Mouse (Mus musculus) forebrain, postnatal 0 days (tissue): ENCODE data around the gene Samd13. TPM values are rescaled to one million over a fixed set of nuclear protein-coding genes. Genes with fewer than 3 reads are reported as not detected.

ENCODE experiments used
- ATAC-seq: fragments of 200-750 bp; cut with Nextera tagmentation; 2 replicates; pipeline ENCODE4 v1.8.0; 2017; ENCODE audit warnings: mild to moderate bottlenecking, moderate library complexity
- DNase-seq: peaks from one replicate; pipeline ENCODE4 v3.0.0-alpha.2; 2015
- H3K27ac ChIP-seq: fragments of 300-500 bp; sonication (generic); 2 replicates; pipeline ENCODE4 v1.5.1; 2014; ENCODE audit warnings: low read depth, mild to moderate bottlenecking, antibody characterized with exemption, low read length, moderate library complexity, mixed read lengths
- H3K27me3 ChIP-seq: fragments of 300-500 bp; sonication (generic); 2 replicates; pipeline ENCODE4 v1.6.1; 2014; ENCODE audit warnings: mild to moderate bottlenecking, low read length, mixed read lengths; ENCODE audit not compliant: insufficient read depth
- H3K36me3 ChIP-seq: fragments of 300-500 bp; sonication (generic); 2 replicates; pipeline ENCODE4 v1.6.1; 2014; ENCODE audit warnings: mild to moderate bottlenecking, moderate library complexity; ENCODE audit not compliant: insufficient read depth
- H3K4me1 ChIP-seq: fragments of 300-500 bp; sonication (generic); 2 replicates; pipeline ENCODE4 v1.6.1; 2014; ENCODE audit warnings: antibody characterized with exemption; ENCODE audit not compliant: insufficient read depth
- H3K4me2 ChIP-seq: fragments of 300-500 bp; sonication (generic); 2 replicates; pipeline ENCODE4 v1.6.1; 2014; ENCODE audit warnings: low read depth, mild to moderate bottlenecking, moderate library complexity
- H3K4me3 ChIP-seq: fragments of 300-500 bp; sonication (generic); 2 replicates; pipeline ENCODE4 v1.5.1; 2014; ENCODE audit warnings: low read depth, low read length, mixed read lengths
- H3K9ac ChIP-seq: fragments of 300-500 bp; sonication (generic); 2 replicates; pipeline ENCODE4 v1.6.1; 2014; ENCODE audit warnings: mild to moderate bottlenecking
- H3K9me3 ChIP-seq: fragments of 300-500 bp; sonication (generic); 2 replicates; pipeline ENCODE4 v1.6.1; 2016; ENCODE audit warnings: low read length
- CTCF ChIP-seq: sonication (generic); IDR thresholded peaks from 2 replicates; pipeline ENCODE4 v1.5.1; 2016; ENCODE audit warnings: antibody characterized with exemption, control low read depth, low read depth
- WGBS: fragments of 180-500 bp; shearing (Covaris S2); extraction: QIAGEN DNeasy Blood & Tissue Kit; methylation state at CpG from one replicate; pipeline ENCODE4 v1.1.7; 2014; 5-methylcytosine and 5-hydroxymethylcytosine counted together
- polyA plus RNA-seq: library from polyadenylated mRNA; unstranded; fragments of >200 nt; fragmentation: Nextera tagmentation; extraction: Ambion mirVana; gene quantifications from 2 replicates; pipeline ENCODE4 v1.2.1, GENCODE M21; 2015
- total RNA-seq: library from RNA; depleted of rRNA; stranded (reverse); fragments of >200 nt; gene quantifications from 2 replicates; pipeline ENCODE4 v1.2.3, GENCODE M21; 2014; rRNA removed

Gene Samd13
- total RNA-seq (0.33 TPM in 1 of 2 replicates, not detected in the other), polyA plus RNA-seq (0.14 and 0.57 TPM in 2 replicates)

DNA sequence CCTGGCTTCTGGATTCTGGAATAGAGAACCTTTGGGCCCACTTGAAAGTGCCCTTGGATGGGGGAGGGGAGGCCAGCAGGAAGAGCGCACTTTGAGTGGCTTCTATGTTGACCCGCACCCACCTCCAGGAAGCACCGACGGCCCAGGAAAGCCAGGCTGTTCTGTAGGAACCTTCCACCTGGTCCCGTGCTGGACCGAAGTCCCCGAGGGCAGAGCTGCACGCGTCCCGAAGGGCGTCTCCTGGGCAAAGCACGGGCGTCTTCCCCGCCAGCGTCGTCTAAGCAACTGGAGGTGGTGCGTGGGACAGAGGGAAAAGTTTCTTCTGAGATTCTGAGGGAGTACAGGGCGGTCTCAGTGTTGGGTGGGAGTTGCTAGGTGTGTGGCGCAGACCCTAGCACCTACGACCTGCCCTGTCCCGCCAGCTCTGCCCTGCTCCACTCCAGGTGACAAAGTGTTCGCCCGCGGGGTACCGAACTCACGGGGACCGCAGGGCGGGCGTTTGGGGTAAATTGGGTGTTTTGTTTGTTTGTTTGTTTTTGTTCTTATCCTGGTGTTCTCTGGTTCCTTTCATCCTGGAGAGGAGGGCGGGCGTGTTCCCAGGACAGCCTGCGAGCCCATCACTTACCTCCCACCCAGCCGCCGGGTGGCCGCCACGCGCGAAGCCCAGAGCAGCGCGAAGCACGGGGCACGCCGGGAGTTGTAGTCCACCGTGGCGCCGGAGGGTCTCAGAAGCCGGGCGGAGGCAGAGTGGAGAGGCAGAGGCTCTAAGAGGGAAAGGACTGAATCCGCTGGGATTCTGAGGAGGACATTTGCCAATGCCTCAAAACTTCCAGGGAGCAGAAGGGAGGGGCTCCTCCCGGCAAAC, at the start of gene Samd13:
TSS of gene Samd13 (minus strand) at position 782 of the 865 bp plus-strand sequence.
- H3K4me1 ChIP-seq, result peaks cover 18% of the 10 kb centered on the region
- 6% methylated on average over 50 of the region's 50 CpGs for WGBS
- no peaks in the 10 kb centered on the region for H3K27me3 ChIP-seq
- peak within 1 kb of the TSS; percentile 38 for H3K4me3 ChIP-seq
- TF ChIP-seq CTCF, result peak; percentile 17; the same call in 1 of the 2 replicates
- DNase-seq, result peak; percentile 68
- peak; percentile 94 for ATAC-seq
- H3K9me3 ChIP-seq, result no peaks in the 10 kb centered on the region
- no peaks in the 10 kb centered on the region for H3K36me3 ChIP-seq
- H3K27ac ChIP-seq, result no peak within 1 kb of the TSS
- peak within 1 kb of the TSS; percentile 41 for H3K9ac ChIP-seq
- peak within 1 kb of the TSS; percentile 75 for H3K4me2 ChIP-seq

DNA sequence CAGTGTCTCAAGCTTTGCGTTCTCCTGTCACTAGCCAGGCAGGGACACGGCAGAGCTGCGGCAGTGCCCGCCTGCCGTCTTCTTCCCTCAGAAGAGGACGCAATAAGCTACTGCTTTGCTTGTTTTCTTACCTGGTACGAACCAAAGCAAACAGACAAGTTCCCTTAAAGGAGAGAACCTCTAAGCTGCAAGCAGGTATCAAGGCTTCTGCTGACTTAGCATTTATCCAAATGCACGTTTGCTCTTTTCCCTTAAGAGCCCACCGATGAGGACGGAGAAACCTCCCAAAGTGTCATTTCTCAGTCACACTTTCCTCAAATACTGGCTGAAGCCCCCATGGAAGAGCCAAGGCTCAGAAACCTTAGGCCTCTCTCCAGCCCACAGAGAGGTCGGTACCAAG, 46.1 kb upstream of the Samd13 start:
- Histone ChIP-seq H3K4me1 (no peaks in the 10 kb centered on the region), H3K9me3 (no peaks in the 10 kb centered on the region), H3K36me3 (peaks cover 64% of the 10 kb centered on the region), H3K27ac (no peak overlapping the region), H3K4me3 (no peak overlapping the region), H3K27me3 (no peaks in the 10 kb centered on the region), H3K4me2 (no peak overlapping the region), H3K9ac (no peak overlapping the region)
- TF ChIP-seq CTCF, result no peak
- no peak for ATAC-seq
- 97% methylated on average over 11 of the region's 11 CpGs for WGBS
- no peak for DNase-seq

DNA sequence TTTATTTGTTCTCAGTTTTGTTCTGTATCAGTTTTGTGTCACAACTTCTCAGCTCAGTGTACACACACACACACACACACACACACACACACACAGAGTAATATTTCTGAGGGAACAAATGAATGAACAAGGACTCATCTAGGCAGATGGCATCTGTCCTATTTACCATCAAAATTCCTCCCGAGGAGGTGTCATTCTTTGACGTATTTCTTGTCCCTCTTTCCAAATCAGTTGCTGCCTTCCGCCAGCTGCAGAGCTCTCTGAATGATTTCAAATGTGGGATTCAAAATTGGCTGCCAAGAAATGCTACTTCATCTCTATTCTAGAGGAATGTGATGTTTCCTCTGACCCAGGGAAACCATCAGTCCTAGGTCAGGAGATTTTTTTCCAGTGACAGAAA, 37.6 kb upstream of the Samd13 start:
- no peak for TF ChIP-seq CTCF
- 44% methylated on average over 3 of the region's 3 CpGs for WGBS
- peaks cover 7% of the 10 kb centered on the region; the same call in 1 of the 2 replicates for H3K36me3 ChIP-seq

DNA sequence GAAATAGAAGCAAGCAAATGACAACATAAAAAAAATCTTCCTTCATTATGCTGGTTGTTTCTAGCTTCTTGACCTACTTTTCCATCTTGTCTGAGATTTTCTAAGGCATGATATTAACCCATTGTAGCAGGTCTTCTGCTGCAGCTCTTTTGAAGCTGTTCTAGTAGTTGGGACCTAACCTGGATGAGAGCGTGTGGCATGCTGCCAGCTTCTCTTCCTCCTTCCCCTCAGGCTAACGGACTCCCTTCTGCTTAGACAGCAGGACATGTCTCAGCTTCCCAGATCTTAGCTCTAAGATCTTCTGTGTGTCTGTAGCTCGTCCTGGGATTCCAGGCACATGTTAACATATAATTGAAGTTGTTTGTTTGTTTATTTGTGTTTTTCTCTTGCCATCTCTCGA, 34.3 kb upstream of the Samd13 start:
- DNase-seq (no peak), ATAC-seq (no peak)
- H3K27me3 ChIP-seq, result no peaks in the 10 kb centered on the region
- 60% methylated on average over 4 of the region's 4 CpGs for WGBS
- H3K4me1 ChIP-seq, result peaks cover 3% of the 10 kb centered on the region; the same call in 1 of the 2 replicates
- H3K9ac ChIP-seq, result no peak overlapping the region
- H3K4me3 ChIP-seq, result no peak overlapping the region
- H3K4me2 ChIP-seq, result no peak overlapping the region
- H3K36me3 ChIP-seq, result no peaks in the 10 kb centered on the region
- H3K9me3 ChIP-seq, result no peaks in the 10 kb centered on the region
- TF ChIP-seq CTCF, result no peak
- no peak overlapping the region for H3K27ac ChIP-seq

More for the DNA sequence above, 37.6 kb upstream of the Samd13 start:
- H3K4me2 ChIP-seq, result no peak overlapping the region
- H3K27me3 ChIP-seq, result no peaks in the 10 kb centered on the region
- H3K4me1 ChIP-seq, result no peaks in the 10 kb centered on the region
- no peak overlapping the region for H3K27ac ChIP-seq
- no peak overlapping the region for H3K9ac ChIP-seq
- H3K9me3 ChIP-seq, result 0 out of 2 replicates have a peak, but pooled peaks cover 6% of the 10 kb centered on the region
- H3K4me3 ChIP-seq, result no peak overlapping the region
- peak; percentile 23; the same call in 1 of the 2 replicates for ATAC-seq
- no peak for DNase-seq

DNA sequence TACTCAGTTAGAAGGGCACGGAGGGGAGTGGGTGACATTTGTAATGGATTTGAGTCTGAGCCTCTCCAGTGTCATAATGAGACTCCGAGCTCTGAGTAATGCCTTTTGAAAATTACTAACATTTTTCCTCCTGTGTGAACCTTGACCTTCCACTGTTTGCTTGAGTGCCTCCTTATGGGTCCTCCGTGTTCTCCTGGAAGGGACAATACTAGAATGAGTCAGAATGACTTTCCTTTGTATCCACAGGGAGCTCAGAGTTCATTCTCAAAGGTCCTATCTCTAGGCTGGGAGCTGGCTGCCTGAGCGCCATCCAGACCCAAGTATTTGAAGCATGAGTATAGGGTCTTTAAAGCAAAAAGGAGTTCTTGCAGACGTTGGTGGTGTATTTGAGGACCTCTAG, 32.9 kb upstream of the Samd13 start:
- DNase-seq (no peak), ATAC-seq (no peak)
- H3K36me3 ChIP-seq, result no peaks in the 10 kb centered on the region
- H3K27ac ChIP-seq, result no peak overlapping the region
- no peak for TF ChIP-seq CTCF
- no peak overlapping the region for H3K9ac ChIP-seq
- no peaks in the 10 kb centered on the region for H3K9me3 ChIP-seq
- peaks cover 3% of the 10 kb centered on the region; the same call in 1 of the 2 replicates for H3K4me1 ChIP-seq
- no peak overlapping the region for H3K4me3 ChIP-seq
- no peaks in the 10 kb centered on the region for H3K27me3 ChIP-seq
- 70% methylated on average over 5 of the region's 5 CpGs for WGBS
- H3K4me2 ChIP-seq, result no peak overlapping the region

DNA sequence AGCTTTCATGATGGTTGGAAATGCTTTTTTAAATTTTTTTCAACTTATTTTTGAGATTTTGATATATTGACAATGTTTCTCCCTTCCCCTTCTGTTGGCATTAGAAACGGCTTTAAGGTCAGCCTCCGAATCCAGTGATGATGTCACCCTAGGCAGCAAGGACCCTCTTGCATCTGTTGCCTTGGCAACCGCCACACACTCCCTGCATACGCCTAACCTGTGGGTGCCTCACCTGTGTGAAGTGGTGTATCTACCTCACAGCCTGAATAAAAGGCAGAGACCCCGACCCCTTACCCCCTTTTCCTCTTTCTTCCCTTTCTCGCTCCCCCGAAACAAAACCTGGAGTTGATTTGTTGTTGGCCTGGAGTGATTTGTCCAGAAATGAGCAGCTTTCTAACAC, 26.9 kb upstream of the Samd13 start:
- no peaks in the 10 kb centered on the region for H3K27me3 ChIP-seq
- H3K9ac ChIP-seq, result no peak overlapping the region
- H3K4me3 ChIP-seq, result no peak overlapping the region
- TF ChIP-seq CTCF, result no peak
- DNase-seq, result no peak
- no peak for ATAC-seq
- H3K27ac ChIP-seq, result no peak overlapping the region
- H3K4me2 ChIP-seq, result no peak overlapping the region
- H3K4me1 ChIP-seq, result peaks cover 4% of the 10 kb centered on the region; the same call in 1 of the 2 replicates
- H3K9me3 ChIP-seq, result no peaks in the 10 kb centered on the region
- 70% methylated on average over 7 of the region's 7 CpGs for WGBS
- no peaks in the 10 kb centered on the region for H3K36me3 ChIP-seq

DNA sequence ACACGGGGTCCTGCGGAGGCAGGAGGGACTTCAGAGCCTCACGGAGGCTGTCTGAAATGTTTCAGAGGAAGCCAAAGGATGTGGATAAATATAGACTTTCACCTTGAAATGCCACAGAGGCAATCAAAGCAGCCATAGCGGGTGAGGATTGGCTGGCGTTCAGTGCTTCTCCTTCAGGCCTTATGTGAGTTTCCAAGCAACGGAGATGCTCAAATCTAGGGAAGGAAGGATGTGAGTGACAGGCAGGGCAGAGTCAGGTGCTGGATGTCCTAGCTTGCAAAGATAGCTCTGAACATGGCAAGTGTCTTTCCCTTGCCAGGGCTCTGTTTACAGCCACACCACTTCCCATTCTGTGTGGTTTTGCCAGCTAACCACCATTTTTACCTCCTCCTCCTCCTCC, 26.2 kb upstream of the Samd13 start:
- no peak overlapping the region for H3K4me2 ChIP-seq
- DNase-seq (peak; percentile 66), ATAC-seq (peak; percentile 88)
- no peak overlapping the region for H3K9ac ChIP-seq
- no peaks in the 10 kb centered on the region for H3K9me3 ChIP-seq
- H3K27me3 ChIP-seq, result no peaks in the 10 kb centered on the region
- no peaks in the 10 kb centered on the region for H3K36me3 ChIP-seq
- H3K4me3 ChIP-seq, result no peak overlapping the region
- WGBS, result 57% methylated on average over 6 of the region's 6 CpGs
- TF ChIP-seq CTCF, result no peak
- peaks cover 4% of the 10 kb centered on the region; the same call in 1 of the 2 replicates for H3K4me1 ChIP-seq
- H3K27ac ChIP-seq, result peak overlapping the region; percentile 64; the same call in 1 of the 2 replicates
